Mouse (Mus musculus): ENCODE data around the gene Lpcat2. TPM values are rescaled to one million over a fixed set of nuclear protein-coding genes. Genes with fewer than 3 reads are reported as not detected.
A peak's percentile ranks its signal among the peaks of the same experiment; 100 is the strongest.
"Not testable (repeated sequence)": the region's sequence is repeated elsewhere in the genome, so short reads cannot be mapped to it uniquely, and the experiment has no call there.

Gene Lpcat2
- total RNA-seq, 2 experiments from 2014 or later, result 8.6 to 12.2 TPM

DNA sequence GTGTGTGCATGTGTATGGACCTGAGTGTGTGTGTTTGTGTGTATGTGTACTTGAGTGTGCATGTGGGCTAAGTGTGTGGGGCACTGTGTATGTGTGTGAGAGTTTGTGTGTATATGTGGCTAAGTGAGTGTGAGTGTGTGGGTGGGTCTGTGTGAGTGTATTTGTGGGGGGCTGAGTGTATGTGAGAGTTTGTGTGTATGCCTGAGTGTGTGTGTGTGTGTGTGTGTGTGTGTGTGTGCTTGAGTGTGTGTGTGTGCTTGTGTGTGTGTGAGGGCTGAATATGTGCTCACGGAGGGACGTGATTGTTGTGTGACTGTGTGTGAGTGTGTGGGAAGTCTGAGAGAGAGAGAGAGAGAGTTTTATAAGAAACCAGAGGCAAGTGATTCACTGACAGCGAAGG is 3.8 kb upstream of the Lpcat2 start:
- no peak for DNase-seq (ENCODE audit: low spot score in 2 of 2)

DNA sequence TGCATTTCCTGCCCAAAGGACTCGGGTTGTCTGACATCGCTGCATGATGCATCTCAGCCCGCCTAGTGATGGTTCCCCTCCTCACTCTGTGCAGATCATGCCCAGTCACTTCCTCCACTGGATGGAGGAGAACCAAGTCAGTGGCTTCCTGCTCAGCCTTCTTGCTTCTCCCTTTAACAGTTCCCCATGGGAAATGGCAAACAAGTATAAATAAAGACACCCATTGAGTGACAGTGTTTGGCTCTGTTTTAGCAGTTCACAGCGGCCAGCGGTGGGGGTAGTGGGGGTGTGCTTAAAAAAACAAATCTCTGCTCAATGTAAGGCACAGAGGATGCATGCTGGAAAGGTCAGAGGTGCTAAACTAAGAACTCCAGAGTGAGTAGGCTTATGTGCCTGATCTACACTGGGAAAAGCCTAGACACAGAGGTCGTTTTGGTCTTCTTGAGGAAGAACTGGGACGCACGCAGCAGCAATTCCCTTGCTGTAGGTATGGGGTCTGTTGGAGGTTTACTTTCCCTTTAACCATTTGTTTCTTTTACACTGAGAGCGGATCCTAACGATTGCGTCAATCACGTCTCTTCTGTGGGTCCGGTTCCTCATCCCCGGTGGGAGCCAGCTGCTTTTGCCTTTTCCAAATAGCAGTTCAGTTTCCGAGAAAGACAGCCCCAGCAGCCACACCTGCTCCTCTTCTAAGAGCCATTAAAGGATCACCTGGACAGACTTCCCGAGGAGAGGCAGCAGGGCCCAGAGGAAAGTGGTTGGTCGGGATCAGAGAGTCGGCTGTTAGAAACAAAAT is 1.8 kb upstream of the Lpcat2 start:
- DNase-seq (ENCODE audit: low spot score in 2 of 2), result no peak

DNA sequence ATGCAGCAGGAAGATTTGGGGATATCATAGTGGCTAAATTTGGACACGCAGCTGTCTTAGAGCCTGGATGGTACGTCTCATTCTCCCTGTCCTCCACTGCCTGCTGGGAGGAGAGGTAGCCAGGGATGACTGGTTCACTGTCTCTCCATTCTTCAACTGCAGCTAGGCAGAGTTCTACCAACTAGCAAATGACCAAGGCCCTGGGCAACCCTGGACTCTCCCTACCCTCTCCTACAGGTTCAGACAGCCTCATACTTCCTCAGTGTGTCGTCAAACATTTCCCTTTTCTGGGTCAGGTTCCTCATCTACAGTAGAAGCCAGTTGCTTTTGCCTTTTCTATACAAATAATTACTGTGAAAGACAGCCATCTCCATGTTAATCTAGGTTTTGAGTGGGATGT is 466 bp upstream of the Lpcat2 start:
- DNase-seq (ENCODE audit: low spot score in 2 of 2), result no peak

DNA sequence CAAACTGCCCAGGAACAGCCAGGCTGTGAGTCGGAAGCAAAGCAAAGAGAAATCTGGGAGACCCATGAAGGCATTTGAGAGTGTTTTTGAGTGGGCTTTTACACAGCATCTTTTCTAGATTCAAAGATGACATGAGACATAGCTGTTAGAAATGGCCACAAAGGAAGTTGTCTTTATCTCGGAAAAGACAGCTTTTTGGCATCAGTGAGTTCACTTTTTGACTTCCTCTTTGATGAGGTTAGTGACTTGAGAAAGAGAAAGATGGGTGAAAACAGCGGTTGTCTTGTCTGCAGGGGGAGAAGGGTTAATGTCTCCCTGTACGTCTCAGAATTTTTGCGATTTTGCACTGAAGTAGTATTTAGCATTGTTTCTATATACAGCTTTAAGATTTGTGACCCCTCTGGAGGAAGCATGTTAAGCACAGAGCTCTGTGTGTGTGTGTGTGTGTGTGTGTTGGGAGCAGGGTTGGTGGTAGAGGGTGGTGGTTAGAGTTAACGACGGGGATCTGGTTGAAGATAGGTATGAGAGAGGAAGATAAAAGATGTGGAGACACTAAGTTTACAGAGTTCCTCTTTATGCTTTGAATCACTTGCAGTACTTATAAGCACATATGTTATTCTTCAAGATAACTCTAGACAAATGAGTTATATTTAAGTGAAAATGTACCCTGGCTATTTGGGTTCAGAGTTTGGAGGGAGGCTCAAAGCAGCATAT is 1.3 kb downstream of the Lpcat2 start:
- DNase-seq (ENCODE audit: low spot score in 2 of 2), result no peak

DNA sequence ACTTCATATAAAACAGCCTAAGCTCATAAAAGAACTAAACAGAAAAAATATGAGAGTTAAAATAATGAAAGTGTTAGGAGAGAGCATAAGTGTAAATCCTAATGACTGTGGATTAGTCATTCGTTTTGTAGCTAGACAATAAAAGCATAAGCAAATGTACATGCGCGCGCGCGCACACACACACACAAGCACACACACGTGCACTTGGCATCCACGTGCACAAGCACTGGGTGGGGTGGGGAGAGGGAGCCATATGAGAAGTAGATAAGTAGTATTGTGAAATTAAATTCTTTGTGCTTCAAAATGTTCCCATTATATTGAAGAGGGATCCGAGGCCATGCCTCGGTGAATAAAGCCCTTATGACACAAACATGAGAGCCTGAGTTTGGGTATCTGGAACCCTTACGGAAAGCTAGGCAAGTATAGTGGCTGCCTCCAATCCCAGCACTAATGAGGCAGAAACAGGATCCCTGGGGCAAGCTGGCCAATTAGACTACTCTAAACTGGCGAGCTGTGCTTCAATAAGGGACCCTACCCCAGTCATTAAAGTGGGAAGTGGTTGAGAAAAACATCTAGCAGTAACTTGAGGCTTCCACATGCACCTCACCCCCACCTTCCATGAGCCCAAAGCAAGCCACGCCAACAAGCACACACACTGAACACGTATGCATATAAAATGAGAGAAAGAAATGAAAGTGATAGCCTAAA is 3.5 kb downstream of the Lpcat2 start:
- DNase-seq (ENCODE audit: low spot score in 2 of 2), result no peak

DNA sequence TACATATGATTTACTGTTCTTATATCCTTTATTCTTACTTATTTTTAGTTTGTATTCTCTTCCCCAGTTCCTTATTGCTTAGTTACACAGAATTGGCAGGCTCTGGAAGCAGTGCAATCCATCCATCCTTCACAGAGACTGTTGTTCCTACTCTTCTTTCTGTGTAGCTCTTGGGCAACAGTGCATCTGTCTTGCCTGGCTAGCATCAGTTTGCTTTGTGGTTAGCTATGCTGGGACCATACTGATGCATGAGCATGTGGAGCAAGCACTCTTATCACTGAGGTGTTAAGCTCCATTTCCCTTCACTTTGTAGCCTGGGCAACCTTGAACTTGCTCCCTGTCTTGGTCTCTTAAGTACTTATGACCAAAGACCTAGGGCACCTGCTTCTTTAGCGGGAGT is 6.8 kb downstream of the Lpcat2 start:
- DNase-seq (ENCODE audit: low spot score in 2 of 2), result no peak

DNA sequence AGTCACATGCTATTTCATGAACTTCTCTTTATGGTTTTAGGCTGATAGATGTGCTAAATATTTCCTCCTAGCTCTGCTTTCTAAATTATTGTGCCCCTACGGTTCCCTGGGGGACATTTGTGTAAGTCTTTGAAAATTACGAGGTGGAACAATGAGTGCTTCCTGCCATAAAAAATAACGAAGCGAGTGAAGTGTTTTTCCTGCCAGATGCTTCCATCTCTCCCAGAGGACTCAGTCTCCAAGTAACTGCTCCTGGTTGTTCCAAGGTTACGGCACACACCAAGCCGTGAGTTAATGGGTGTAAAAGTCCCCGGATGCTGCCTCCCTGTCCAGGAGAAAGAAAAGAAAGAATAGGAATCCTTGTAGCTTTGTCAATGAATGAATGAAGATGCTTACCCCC is 15.1 kb downstream of the Lpcat2 start:
- DNase-seq (ENCODE audit: low spot score in 2 of 2), result no peak

DNA sequence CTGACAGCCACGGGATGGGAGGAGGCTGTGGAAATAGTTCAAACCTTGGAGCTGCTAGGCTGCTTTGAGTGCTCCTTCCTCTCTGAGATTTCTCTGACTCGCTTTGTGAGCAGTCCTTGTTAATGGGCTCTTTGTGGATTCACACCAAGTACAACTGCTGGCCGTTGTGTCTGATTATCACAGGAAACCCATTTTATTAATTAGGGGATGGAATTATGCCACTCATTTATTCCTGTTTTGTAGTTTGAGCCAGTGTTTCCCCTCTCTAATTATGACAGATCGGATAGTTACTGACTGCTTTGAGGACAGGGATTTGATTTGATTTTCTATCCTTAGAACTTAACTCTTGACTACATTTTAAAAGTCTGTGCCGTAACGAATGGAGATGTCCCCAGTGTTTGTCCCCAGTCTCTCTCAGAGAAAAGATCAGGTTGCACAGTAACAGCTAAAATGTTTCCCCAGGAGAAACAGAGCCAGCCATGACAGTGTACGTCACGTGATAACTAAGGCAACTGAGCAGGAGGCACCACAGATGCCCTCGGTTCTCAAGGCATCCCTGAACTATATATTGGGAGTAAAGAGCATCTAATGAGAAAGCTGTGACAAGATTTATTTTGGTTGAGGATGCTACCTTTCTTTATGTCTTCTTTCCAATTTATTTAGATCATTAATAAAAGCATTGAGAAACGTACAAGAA is 17.1 kb downstream of the Lpcat2 start:
- DNase-seq (ENCODE audit: low spot score in 2 of 2), result peak in 1 of 2 experiments; percentile 53

DNA sequence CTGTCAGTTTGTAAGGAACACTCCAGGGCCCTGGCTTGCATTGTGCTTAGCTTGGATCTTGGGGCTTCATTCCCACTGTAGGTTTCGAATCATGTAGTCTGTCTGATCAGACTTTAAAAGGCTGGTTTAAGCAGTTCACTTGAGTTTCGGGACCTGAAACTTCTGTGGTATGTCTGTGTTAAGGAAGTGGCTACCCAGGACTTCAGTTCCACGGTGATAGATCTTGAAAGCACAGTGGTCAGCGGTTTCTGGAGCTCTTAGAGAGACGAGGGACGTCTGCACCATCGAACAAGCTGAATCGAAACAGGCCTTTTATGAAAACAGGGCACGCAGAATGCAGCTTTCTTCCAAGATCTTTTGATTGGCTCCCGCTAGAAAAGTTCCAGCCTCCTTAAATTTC is 20.7 kb downstream of the Lpcat2 start:
- DNase-seq (ENCODE audit: low spot score in 2 of 2), result no peak

DNA sequence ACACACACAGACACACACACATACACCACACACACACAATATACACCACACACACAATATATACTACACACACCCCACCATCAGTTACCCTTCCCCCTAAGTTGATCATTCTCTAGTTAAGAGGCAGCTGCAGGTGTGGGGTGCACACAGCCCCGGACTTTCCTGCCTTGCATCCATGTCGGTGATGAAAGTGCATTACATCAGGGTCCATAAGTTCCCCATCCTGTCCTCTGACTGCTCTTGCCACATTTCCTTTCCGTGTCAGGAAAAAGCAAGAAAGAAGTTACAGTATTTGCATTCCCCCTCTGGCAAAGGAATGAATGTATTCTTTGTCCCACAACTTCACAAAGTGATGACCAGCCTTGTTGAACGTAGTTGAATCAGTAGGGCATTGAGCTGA is 26.1 kb downstream of the Lpcat2 start:
- DNase-seq (ENCODE audit: low spot score in 2 of 2), result no peak

- DNase-seq (ENCODE audit: low spot score in 2 of 2), result peak in 1 of 2 experiments; percentile 48
These were observed 28.6 kb downstream of the Lpcat2 start for GRCm38 (mm10) chr8:92883771-92884170.

DNA sequence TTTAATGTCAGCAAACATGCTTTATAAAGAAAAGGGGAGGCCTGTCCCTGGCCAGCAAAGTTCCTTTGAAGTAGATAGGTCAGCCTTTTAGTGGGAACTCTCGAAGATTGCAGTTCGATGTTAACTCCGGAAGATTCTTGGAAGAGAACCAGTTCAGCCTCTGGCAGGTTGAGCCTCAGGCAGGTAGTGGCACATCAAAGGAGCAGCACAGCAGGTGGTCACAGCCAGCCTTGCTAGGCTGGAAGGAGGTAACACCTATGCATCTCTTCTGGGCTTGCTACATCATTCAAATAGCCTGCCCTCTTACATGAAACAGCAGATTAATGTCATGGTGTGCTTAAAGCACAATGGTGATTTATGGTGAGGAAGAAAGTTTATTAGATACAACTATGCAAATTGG is 37.1 kb downstream of the Lpcat2 start:
- not testable (repeated sequence) for DNase-seq (ENCODE audit: low spot score in 2 of 2)

DNA sequence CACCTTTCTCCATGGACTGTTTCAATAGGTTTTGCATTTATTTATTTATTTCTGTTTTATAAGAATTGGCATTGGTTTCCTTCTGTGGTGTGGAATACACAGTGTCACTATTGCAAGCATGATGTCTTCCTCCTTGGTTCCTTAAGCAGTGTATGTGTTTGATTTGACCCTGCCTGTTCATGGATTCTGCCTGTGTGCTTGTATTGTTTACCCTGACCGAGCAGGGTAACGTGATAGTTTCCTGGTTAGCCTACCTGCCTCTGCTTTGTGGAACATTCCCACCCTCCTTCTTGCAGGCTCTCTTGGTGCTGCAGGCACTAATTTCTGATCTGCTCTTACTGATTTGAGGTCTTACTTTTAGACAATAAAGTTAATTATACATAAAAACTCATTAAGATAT is 38.7 kb downstream of the Lpcat2 start:
- no peak for DNase-seq (ENCODE audit: low spot score in 2 of 2)

GRCm38 (mm10) chr8:92895053-92895452 is 39.9 kb downstream of the Lpcat2 start:
- DNase-seq (ENCODE audit: low spot score in 2 of 2), result no peak

DNA sequence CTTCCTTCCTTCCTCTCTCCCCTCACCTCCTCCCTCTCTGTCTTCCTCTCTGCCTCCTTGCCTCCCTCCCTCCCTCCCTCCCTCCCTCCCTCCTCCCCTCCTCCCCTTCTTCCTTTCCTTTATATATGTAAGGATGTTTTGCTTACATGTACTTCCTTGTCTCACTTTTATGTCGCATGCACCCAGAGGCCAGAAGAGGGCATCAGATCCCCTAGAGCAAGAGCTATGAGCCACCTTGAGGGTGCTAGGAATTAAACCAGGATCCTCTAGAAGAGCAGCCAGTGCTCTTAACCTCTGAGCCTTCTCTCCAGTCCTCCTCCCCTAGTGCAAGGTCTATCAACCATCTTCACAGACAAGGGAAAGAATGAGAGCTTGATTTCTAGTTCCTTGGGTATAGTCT is 40.9 kb downstream of the Lpcat2 start:
- no peak for DNase-seq (ENCODE audit: low spot score in 2 of 2)

GRCm38 (mm10) chr8:92896611-92897010 is 41.5 kb downstream of the Lpcat2 start:
- no peak for DNase-seq (ENCODE audit: low spot score in 2 of 2)

DNA sequence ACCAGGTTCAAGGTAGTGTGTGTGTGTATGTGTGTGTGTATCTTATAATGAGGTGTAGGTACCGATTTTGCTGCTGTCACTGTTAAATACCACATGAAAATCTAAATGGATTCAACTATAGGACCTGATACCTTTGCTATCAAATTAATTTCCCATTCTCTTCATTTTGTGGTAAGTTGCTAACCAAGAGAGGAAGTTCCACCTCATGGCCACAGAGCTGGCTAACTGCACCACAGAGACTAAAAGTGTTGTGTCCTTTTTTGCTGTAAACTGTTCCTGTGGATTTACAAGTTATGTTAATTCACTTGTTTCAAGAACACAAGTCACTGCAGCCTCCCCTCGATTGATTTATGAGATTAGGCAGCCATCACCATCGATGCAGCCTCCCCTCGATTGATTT is 42.7 kb downstream of the Lpcat2 start:
- DNase-seq (ENCODE audit: low spot score in 2 of 2), result no peak

GRCm38 (mm10) chr8:92899590-92899989 is 44.5 kb downstream of the Lpcat2 start:
- no peak for DNase-seq (ENCODE audit: low spot score in 2 of 2)

DNA sequence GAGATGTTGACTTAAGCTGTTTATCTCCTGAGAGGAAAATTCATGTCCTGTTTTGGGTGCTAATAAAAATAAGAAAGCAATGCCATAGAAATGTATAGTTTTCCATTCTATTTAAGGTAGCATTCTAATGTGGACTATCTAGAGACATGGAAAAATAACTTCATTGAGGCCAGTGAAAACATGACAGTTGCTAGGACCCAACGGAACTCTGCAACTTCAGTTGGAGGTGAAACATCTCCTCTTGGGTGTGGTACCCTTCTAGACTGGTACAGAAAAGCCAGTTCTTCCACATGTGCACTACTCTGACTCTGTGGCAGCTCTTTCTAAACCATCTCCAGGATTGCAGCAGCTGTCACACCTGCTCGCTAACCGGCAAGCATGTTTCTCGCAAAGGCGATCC is 46.0 kb downstream of the Lpcat2 start, which contains the start of gene Capns2:
Gene Capns2 (plus strand): TSS at position 301 of the 400 bp plus-strand sequence.
- DNase-seq (ENCODE audit: low spot score in 2 of 2), result no peak

- DNase-seq (ENCODE audit: low spot score in 2 of 2), result no peak
These were observed 47.8 kb downstream of the Lpcat2 start for GRCm38 (mm10) chr8:92902981-92903380.

DNA sequence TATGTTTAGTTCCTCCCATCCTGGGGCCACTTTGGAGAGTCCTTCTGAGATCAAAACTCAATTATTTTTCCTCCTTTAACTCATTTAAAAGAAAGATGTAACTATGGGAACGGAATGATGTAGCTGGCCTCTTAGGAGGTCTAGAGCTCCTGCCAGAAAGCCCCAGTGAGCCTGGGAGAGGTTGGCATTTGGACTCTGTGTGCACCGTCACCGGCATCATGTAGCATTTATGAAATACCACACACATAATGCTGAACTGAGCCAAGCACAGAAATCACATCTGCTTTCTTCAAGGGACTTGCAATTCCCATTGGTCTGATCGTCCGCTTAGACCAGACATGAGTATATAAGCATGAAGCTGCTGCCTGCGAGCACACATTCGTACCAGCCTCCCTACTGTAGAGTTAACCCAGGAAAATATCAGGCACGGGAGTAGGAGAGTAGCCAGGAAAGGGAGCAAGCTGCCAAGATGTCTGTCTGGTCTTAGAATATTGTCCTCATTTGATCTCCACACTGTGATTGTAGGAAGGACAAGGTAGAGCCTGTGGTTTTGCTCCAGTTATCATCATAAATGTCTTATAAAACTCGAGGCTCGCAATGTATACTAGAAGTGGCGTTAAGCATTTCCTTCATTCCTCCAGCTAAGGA is 48.5 kb downstream of the Lpcat2 start:
- no peak for DNase-seq (ENCODE audit: low spot score in 2 of 2)
